Mouse (Mus musculus): ENCODE data around the gene Nfkb1. TPM values are rescaled to one million over a fixed set of nuclear protein-coding genes. Genes with fewer than 3 reads are reported as not detected.
A peak's percentile ranks its signal among the peaks of the same experiment; 100 is the strongest.

The Nfkb1 gene
- polyA plus RNA-seq, 1 experiment from 2014 or later = 13.7 TPM

DNA sequence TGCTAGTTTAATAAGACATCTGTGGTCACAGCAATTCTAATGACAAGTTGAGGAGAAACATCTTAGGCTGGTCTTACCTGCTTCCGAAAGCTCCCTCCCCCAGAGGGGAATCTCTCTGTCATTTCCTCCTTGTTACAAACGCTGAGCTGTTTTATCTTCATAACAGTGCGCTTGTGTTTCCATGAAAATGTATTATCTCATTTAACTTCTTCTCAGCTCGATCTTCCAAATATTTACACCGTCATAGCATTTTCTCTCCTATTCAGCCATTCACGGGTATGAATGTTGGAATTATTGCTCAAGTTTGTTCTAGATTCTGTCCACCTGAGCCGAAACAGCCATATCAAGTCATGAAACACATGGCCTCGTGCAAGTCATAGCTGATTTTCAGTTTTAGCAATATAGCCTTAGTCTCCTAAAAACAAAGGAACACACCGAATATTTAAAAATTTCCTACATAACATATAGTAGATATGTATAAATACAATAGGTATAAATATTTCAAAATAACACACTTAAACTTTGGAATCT is 19.8 kb upstream of the Nfkb1 start:
- Histone ChIP-seq H3K9ac (ENCODE audit: low read depth, low read length) (no peak overlapping the region), H3K27ac (ENCODE audit: low read length) (no peak overlapping the region), H3K36me3 (ENCODE audit: control insufficient read depth, insufficient read depth, low read length) (no peaks in the 10 kb centered on the region), H3K4me1 (ENCODE audit: control insufficient read depth, insufficient read depth, low read length) (no peaks in the 10 kb centered on the region), H3K9me3 (ENCODE audit: control insufficient read depth, low read length) (no peaks in the 10 kb centered on the region), H3K4me3 (ENCODE audit: low read length) (no peak overlapping the region), H3K4me2 (ENCODE audit: low read depth, low read length) (no peak overlapping the region), H3K27me3 (replicated peaks; ENCODE audit: control insufficient read depth, insufficient read depth, low read length) (no peaks in the 10 kb centered on the region)
- 88% methylated on average over 9 of the region's 9 CpGs for WGBS
- no peak for ATAC-seq

DNA sequence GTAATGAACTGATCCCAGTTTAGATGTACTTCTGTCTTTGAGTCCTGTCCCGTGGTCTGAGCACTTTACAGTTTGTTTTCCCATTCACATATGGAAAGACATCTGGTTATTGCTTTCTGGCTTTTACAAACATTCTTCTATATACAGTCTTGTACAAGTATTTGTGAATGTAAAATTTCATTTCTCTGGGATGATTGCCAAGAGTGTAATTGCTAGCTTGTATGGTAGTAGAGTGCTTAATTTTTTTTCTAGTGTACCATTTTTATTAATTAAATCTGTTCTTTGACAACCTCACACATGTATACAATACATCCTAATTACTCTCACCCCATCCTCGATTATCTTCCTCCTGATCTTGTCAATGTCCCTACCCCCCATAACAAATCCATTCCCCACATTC is 12.0 kb upstream of the Nfkb1 start:
- H3K9me3 ChIP-seq (ENCODE audit: control insufficient read depth, low read length) = no peaks in the 10 kb centered on the region
- H3K4me3 ChIP-seq (ENCODE audit: low read length) = no peak overlapping the region
- H3K9ac ChIP-seq (ENCODE audit: low read depth, low read length) = no peak overlapping the region
- 46% methylated on average over 2 of the region's 2 CpGs for WGBS
- no peaks in the 10 kb centered on the region for H3K36me3 ChIP-seq (ENCODE audit: control insufficient read depth, insufficient read depth, low read length)
- H3K27me3 ChIP-seq (replicated peaks; ENCODE audit: control insufficient read depth, insufficient read depth, low read length) = no peaks in the 10 kb centered on the region
- no peak for ATAC-seq
- H3K27ac ChIP-seq (ENCODE audit: low read length) = peak overlapping the region; percentile 59
- H3K4me1 ChIP-seq (ENCODE audit: control insufficient read depth, insufficient read depth, low read length) = peaks cover 12% of the 10 kb centered on the region
- no peak overlapping the region for H3K4me2 ChIP-seq (ENCODE audit: low read depth, low read length)

DNA sequence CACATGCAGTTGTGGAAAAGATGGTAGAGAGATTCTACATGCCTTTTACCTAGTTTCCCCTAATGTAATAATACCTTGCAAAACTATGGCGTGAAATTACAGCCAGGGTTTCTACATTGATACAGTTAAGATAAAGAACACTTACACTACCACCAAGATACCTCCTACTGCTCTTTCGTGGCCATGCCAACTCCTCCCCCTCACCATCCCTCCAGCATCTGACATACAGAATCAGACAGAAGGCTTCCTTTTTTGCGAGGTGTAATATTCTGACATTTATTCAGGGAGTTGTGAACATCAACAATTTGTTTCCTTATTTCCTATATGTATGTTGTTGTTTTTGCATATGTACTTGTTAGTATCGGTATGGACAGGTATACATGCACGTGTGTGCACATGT is 11.3 kb upstream of the Nfkb1 start:
- 88% methylated on average over 5 of the region's 5 CpGs for WGBS
- no peak for ATAC-seq
- Histone ChIP-seq H3K4me1 (ENCODE audit: control insufficient read depth, insufficient read depth, low read length) (peaks cover 12% of the 10 kb centered on the region), H3K4me2 (ENCODE audit: low read depth, low read length) (no peak overlapping the region), H3K9ac (ENCODE audit: low read depth, low read length) (no peak overlapping the region), H3K27ac (ENCODE audit: low read length) (no peak overlapping the region), H3K9me3 (ENCODE audit: control insufficient read depth, low read length) (no peaks in the 10 kb centered on the region), H3K27me3 (replicated peaks; ENCODE audit: control insufficient read depth, insufficient read depth, low read length) (no peaks in the 10 kb centered on the region), H3K36me3 (ENCODE audit: control insufficient read depth, insufficient read depth, low read length) (no peaks in the 10 kb centered on the region), H3K4me3 (ENCODE audit: low read length) (no peak overlapping the region)

DNA sequence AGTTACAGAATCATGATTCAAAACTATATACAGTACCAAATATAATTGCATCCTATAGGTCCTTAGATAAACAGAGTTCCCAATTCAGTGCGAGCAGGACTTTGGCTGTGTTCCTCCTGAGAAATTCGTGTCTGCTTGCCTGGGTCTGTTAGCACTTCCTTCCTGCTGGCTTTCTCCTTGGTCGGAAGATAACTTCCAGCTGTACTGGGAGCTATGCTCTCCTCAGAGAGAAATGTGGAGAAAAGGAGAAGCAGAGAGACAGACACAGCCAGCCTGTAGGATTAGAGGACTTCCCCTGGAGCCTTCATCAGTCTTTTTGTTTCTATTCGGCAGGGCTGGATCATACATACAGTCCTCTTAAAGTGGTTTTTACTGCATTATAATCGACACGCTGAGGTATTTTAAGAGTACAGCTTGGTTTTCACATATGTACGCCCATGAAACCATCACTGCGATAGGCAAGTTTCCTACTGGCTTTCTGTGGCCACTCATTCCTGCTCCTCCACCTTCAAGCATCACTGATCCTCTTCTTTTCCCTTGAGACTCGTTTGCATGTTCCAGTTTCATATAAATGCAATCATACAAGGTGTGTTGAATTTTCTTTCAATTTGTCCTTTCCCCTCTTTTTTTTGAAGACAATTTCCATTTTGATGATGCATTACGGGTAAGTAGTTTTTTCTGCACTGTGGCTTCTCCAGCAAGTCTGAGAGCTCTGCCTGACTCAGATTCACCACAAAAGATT is 8.3 kb upstream of the Nfkb1 start:
- Histone ChIP-seq H3K4me1 (ENCODE audit: control insufficient read depth, insufficient read depth, low read length) (peaks cover 12% of the 10 kb centered on the region), H3K27ac (ENCODE audit: low read length) (peak overlapping the region; percentile 59), H3K9me3 (ENCODE audit: control insufficient read depth, low read length) (no peaks in the 10 kb centered on the region), H3K27me3 (replicated peaks; ENCODE audit: control insufficient read depth, insufficient read depth, low read length) (no peaks in the 10 kb centered on the region), H3K36me3 (ENCODE audit: control insufficient read depth, insufficient read depth, low read length) (no peaks in the 10 kb centered on the region), H3K9ac (ENCODE audit: low read depth, low read length) (no peak overlapping the region), H3K4me2 (ENCODE audit: low read depth, low read length) (no peak overlapping the region), H3K4me3 (ENCODE audit: low read length) (no peak overlapping the region)
- peak; percentile 52; the same call in 1 of the 2 replicates for ATAC-seq
- WGBS = 57% methylated on average over 10 of the region's 10 CpGs

DNA sequence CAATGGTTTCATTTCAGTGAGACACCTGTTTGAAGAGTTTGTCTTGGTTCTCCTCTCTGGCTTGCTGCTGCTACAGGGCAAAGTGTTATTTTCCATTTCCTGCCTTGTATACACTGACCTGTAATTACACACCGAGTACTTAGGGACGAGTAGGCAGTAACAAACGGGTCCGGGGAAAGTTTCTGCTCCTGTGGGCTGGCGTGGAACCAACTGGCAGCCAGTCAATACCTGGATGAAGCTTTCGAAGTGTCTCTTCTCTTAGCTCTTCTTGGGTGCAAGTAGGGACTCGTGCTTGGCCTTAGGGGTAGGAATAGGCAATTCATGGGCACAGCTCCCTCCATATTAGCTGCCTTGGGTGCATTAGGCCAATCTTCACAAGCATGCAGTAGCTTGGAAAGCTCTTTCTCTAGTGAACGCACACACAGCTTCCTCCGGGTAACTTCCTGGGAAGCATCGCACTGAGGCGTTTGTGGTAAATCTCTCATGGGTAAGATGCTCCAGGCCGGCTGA is 7.2 kb upstream of the Nfkb1 start:
- Histone ChIP-seq H3K27ac (ENCODE audit: low read length) (peak overlapping the region; percentile 5; the same call in 1 of the 2 replicates), H3K9me3 (ENCODE audit: control insufficient read depth, low read length) (no peaks in the 10 kb centered on the region), H3K36me3 (ENCODE audit: control insufficient read depth, insufficient read depth, low read length) (no peaks in the 10 kb centered on the region), H3K4me2 (ENCODE audit: low read depth, low read length) (no peak overlapping the region), H3K4me3 (ENCODE audit: low read length) (no peak overlapping the region), H3K4me1 (ENCODE audit: control insufficient read depth, insufficient read depth, low read length) (peaks cover 12% of the 10 kb centered on the region), H3K9ac (ENCODE audit: low read depth, low read length) (no peak overlapping the region), H3K27me3 (replicated peaks; ENCODE audit: control insufficient read depth, insufficient read depth, low read length) (no peaks in the 10 kb centered on the region)
- WGBS = 55% methylated on average over 12 of the region's 12 CpGs
- ATAC-seq = no peak

DNA sequence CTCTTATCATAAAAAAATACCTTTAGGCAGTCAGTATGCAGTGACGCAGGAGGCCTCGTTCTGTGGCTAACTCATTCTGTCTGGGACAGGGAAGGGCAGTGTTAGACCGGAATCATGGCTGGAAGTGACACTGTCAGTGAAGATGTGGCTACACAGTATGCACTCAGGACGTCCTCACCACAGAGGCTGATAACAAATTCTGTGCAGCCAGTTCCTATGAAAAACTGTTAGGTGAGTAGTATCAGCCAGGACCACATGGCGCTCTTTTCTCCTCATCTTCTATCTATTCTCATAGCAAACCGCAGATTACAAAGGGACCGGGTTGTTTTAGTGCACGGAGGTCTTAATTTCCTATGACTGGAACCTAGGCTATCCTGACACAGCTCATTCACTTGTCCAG is 4.9 kb upstream of the Nfkb1 start:
- Histone ChIP-seq H3K4me2 (ENCODE audit: low read depth, low read length) (no peak overlapping the region), H3K4me1 (ENCODE audit: control insufficient read depth, insufficient read depth, low read length) (peaks cover 16% of the 10 kb centered on the region), H3K27me3 (replicated peaks; ENCODE audit: control insufficient read depth, insufficient read depth, low read length) (no peaks in the 10 kb centered on the region), H3K27ac (ENCODE audit: low read length) (no peak overlapping the region), H3K36me3 (ENCODE audit: control insufficient read depth, insufficient read depth, low read length) (no peaks in the 10 kb centered on the region), H3K4me3 (ENCODE audit: low read length) (no peak overlapping the region), H3K9me3 (ENCODE audit: control insufficient read depth, low read length) (no peaks in the 10 kb centered on the region), H3K9ac (ENCODE audit: low read depth, low read length) (no peak overlapping the region)
- WGBS = 90% methylated on average over 8 of the region's 8 CpGs
- no peak for ATAC-seq

DNA sequence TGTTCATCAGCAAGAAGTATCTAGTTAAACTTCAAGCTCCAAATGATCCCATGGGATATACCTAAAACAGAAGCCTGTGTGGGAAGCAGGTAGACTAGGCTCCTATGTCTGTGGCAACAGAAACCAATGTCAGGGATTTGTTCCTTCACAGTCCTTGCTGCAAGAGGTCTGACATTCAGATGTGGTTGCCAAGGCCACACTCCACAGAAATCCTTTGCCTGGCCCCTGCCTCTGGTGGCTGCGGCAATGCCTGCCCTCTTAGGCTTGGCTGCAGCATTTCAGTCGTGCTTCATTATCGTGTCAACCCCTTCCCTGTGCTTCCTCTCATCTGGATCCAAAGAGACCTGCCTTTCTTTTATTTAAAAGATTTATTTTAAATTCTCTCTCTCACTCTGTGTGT is 1.7 kb upstream of the Nfkb1 start:
- H3K36me3 ChIP-seq (ENCODE audit: control insufficient read depth, insufficient read depth, low read length) = no peaks in the 10 kb centered on the region
- H3K4me3 ChIP-seq (ENCODE audit: low read length) = no peak overlapping the region
- H3K4me1 ChIP-seq (ENCODE audit: control insufficient read depth, insufficient read depth, low read length) = peaks cover 23% of the 10 kb centered on the region
- ATAC-seq = no peak
- H3K27ac ChIP-seq (ENCODE audit: low read length) = no peak overlapping the region
- no peak overlapping the region for H3K4me2 ChIP-seq (ENCODE audit: low read depth, low read length)
- no peaks in the 10 kb centered on the region for H3K27me3 ChIP-seq (replicated peaks; ENCODE audit: control insufficient read depth, insufficient read depth, low read length)
- no peaks in the 10 kb centered on the region for H3K9me3 ChIP-seq (ENCODE audit: control insufficient read depth, low read length)
- H3K9ac ChIP-seq (ENCODE audit: low read depth, low read length) = no peak overlapping the region
- 45% methylated on average over 3 of the region's 3 CpGs for WGBS

DNA sequence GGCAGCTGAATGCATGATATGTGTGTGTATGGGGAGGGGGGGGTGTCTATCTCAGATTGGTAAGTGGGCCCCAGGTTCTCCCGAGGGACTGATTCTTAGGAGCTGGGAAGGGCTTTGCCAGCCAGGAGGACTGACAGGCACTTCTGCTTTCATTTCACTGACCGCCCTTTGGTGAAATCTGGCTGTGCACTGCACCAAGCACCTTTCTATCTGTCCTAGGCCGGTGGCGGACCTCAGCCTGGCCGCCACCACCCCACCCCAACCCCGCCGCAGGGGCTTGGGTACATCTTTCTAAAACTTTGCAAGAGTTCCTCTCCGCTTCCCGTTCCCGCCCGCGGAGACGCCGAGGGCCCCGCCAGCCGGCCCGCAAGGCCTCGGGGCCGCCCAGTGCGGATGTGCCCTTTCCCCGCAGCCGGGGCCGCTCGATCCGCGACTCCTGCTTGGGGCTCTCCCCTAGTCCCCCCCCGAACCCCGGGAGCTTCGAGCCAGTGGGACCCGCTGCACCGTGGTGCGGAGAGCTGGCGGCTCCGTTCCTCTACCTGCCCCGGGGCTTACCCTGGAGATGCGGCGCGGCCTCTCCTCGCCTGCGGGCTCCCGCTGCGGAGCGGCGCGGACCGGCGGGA is 668 bp downstream of the Nfkb1 start:
- Histone ChIP-seq H3K4me2 (ENCODE audit: low read depth, low read length) (peak overlapping the region; percentile 52), H3K27ac (ENCODE audit: low read length) (peak overlapping the region; percentile 97), H3K27me3 (replicated peaks; ENCODE audit: control insufficient read depth, insufficient read depth, low read length) (no peaks in the 10 kb centered on the region), H3K36me3 (ENCODE audit: control insufficient read depth, insufficient read depth, low read length) (no peaks in the 10 kb centered on the region), H3K9ac (ENCODE audit: low read depth, low read length) (peak overlapping the region; percentile 95), H3K4me3 (ENCODE audit: low read length) (peak overlapping the region; percentile 81), H3K4me1 (ENCODE audit: control insufficient read depth, insufficient read depth, low read length) (peaks cover 25% of the 10 kb centered on the region), H3K9me3 (ENCODE audit: control insufficient read depth, low read length) (no peaks in the 10 kb centered on the region)
- ATAC-seq = peak; percentile 79
- WGBS = under 1% methylated on average over 47 of the region's 47 CpGs

DNA sequence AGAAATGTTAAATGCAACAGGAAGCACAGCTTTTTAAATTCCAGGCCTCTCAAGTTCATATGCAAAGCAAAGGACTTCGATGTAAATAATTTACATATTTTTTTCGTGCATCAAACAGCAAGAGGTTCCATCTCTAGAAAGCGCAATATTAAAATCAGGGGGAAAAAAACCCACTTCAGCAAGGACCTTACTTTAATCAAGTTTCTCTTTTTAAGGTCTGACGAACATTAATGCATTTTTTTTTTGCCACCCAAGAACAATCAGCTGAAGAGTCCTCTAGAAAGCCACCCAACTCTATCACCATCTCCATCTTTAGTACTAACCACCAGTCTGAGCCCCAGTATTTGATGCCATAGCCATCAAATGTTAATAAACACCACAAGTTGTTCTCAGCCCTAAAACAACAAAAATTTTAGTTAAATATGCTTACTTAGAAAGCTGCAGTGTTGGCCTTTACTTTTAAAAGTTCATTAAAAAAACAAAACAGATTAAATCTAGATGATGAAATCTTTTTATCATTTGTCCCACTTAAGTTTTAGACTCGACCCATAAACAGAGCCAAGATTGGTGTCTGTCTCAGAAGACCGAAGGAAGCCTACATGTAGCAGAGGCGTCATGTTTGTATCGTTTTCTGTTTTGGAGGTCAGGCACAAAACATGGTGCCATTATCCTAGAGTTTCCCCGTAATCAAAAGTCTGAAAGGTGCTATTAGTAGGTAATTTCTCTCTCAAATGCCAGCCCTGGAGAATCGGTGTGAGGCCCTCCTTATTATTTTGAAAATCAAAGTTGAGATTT is 1.4 kb downstream of the Nfkb1 start:
- Histone ChIP-seq H3K9me3 (ENCODE audit: control insufficient read depth, low read length) (no peaks in the 10 kb centered on the region), H3K27me3 (replicated peaks; ENCODE audit: control insufficient read depth, insufficient read depth, low read length) (no peaks in the 10 kb centered on the region), H3K36me3 (ENCODE audit: control insufficient read depth, insufficient read depth, low read length) (no peaks in the 10 kb centered on the region), H3K4me1 (ENCODE audit: control insufficient read depth, insufficient read depth, low read length) (peaks cover 25% of the 10 kb centered on the region), H3K4me3 (ENCODE audit: low read length) (peak overlapping the region; percentile 81), H3K27ac (ENCODE audit: low read length) (peak overlapping the region; percentile 97), H3K4me2 (ENCODE audit: low read depth, low read length) (peak overlapping the region; percentile 52), H3K9ac (ENCODE audit: low read depth, low read length) (peak overlapping the region; percentile 95)
- ATAC-seq = no peak
- WGBS = 36% methylated on average over 10 of the region's 10 CpGs

Data from intestine, embryonic 16.5 days (tissue).